Mouse (Mus musculus) hindbrain, postnatal 0 days (tissue): ENCODE results near the gene Man2a1. TPM values are rescaled to one million over a fixed set of nuclear protein-coding genes. Genes with fewer than 3 reads are reported as not detected.

Experiments
- ATAC-seq: fragments of 200-750 bp; cut with Nextera tagmentation; 2 replicates; pipeline ENCODE4 v1.8.0; 2017; ENCODE audit warnings: mild to moderate bottlenecking, moderate TSS enrichment, moderate library complexity
- DNase-seq: peaks from one replicate; pipeline ENCODE4 v3.0.0-alpha.2; 2015; ENCODE audit warnings: low spot score
- H3K27ac ChIP-seq: fragments of 300-500 bp; sonication (generic); 2 replicates; pipeline ENCODE4 v1.5.1; 2014; ENCODE audit warnings: mild to moderate bottlenecking
- H3K27me3 ChIP-seq: fragments of 300-500 bp; sonication (generic); 2 replicates; pipeline ENCODE4 v1.6.1; 2014; ENCODE audit warnings: low read length, mixed read lengths; ENCODE audit not compliant: insufficient read depth
- H3K36me3 ChIP-seq: fragments of 300-500 bp; sonication (generic); 2 replicates; pipeline ENCODE4 v1.6.1; 2014; ENCODE audit warnings: low read length, mixed read lengths; ENCODE audit not compliant: insufficient read depth
- H3K4me1 ChIP-seq: fragments of 300-500 bp; sonication (generic); 2 replicates; pipeline ENCODE4 v1.6.1; 2014; ENCODE audit warnings: antibody characterized with exemption, low read length, mixed read lengths; ENCODE audit not compliant: insufficient read depth
- H3K4me2 ChIP-seq: fragments of 300-500 bp; sonication (generic); 2 replicates; pipeline ENCODE4 v1.6.1; 2014; ENCODE audit warnings: low read depth, mild to moderate bottlenecking, low read length, moderate library complexity, mixed read lengths
- H3K4me3 ChIP-seq: fragments of 300-500 bp; sonication (generic); 2 replicates; pipeline ENCODE4 v1.5.1; 2014; ENCODE audit warnings: low read length
- H3K9ac ChIP-seq: fragments of 300-500 bp; sonication (generic); replicated peaks from 2 replicates; pipeline ENCODE4 v1.6.1; 2014; ENCODE audit warnings: mild to moderate bottlenecking, low read length, moderate library complexity, mixed read lengths
- H3K9me3 ChIP-seq: fragments of 300-500 bp; sonication (generic); 2 replicates; pipeline ENCODE4 v1.6.1; 2016; ENCODE audit warnings: low read length, mixed read lengths
- CTCF ChIP-seq: IDR thresholded peaks from 2 replicates; pipeline ENCODE4 v1.5.1; 2016; ENCODE audit warnings: antibody characterized with exemption, control low read depth, low read depth
- WGBS: fragments of 180-500 bp; shearing (Covaris S2); extraction: QIAGEN DNeasy Blood & Tissue Kit; methylation state at CpG from one replicate; pipeline ENCODE4 v1.1.7; 2014; 5-methylcytosine and 5-hydroxymethylcytosine counted together
- polyA plus RNA-seq: library from polyadenylated mRNA; unstranded; fragments of >200 nt; fragmentation: Nextera tagmentation; extraction: Ambion mirVana; gene quantifications from 2 replicates; pipeline ENCODE4 v1.2.1, GENCODE M21; 2015
- total RNA-seq: library from RNA; depleted of rRNA; stranded (reverse); fragments of >200 nt; gene quantifications from 2 replicates; pipeline ENCODE4 v1.2.3, GENCODE M21; 2014

Gene Man2a1
- total and polyA plus RNA-seq, 2 experiments from 2014 or later: 3.3 to 15.8 TPM

GRCm38 (mm10) chr17:64601091-64601750 lies 685 bp downstream of the Man2a1 start:
- no peak for TF ChIP-seq CTCF

GRCm38 (mm10) chr17:64601751-64602578 lies 1.4 kb downstream of the Man2a1 start:
- Histone ChIP-seq H3K4me1 (peaks cover 12% of the 10 kb centered on the region), H3K36me3 (no peaks in the 10 kb centered on the region), H3K4me3 (peak overlapping the region; percentile 70), H3K27me3 (no peaks in the 10 kb centered on the region), H3K27ac (peak overlapping the region; percentile 91), H3K9ac (peak overlapping the region; percentile 83), H3K4me2 (peak overlapping the region; percentile 97), H3K9me3 (no peaks in the 10 kb centered on the region)
- TF ChIP-seq CTCF: peak; percentile 70
- DNase-seq (peak; percentile 84), ATAC-seq (peak; percentile 44)
- 1% methylated on average over 44 of the region's 44 CpGs for WGBS

More at GRCm38 (mm10) chr17:64601091-64601750, 685 bp downstream of the Man2a1 start:
- ATAC-seq: peak; percentile 33
- WGBS: under 1% methylated on average over 73 of the region's 73 CpGs
- Histone ChIP-seq H3K27me3 (no peaks in the 10 kb centered on the region), H3K4me3 (peak overlapping the region; percentile 70), H3K27ac (peak overlapping the region; percentile 91), H3K4me2 (peak overlapping the region; percentile 97), H3K9me3 (no peaks in the 10 kb centered on the region), H3K36me3 (no peaks in the 10 kb centered on the region), H3K4me1 (peaks cover 12% of the 10 kb centered on the region), H3K9ac (peak overlapping the region; percentile 83)
- peak; percentile 53 for DNase-seq

GRCm38 (mm10) chr17:64603134-64603533 lies 2.6 kb downstream of the Man2a1 start:
- ATAC-seq (no peak), DNase-seq (no peak)
- WGBS: 43% methylated on average over 9 of the region's 9 CpGs
- peaks cover 12% of the 10 kb centered on the region for H3K4me1 ChIP-seq
- H3K4me3 ChIP-seq: peak overlapping the region; percentile 70
- H3K9ac ChIP-seq: no peak overlapping the region; the same call in 1 of the 2 replicates
- no peaks in the 10 kb centered on the region for H3K36me3 ChIP-seq
- no peak overlapping the region for H3K27ac ChIP-seq
- H3K4me2 ChIP-seq: peak overlapping the region; percentile 97
- no peaks in the 10 kb centered on the region for H3K9me3 ChIP-seq
- no peaks in the 10 kb centered on the region for H3K27me3 ChIP-seq
- TF ChIP-seq CTCF: no peak

GRCm38 (mm10) chr17:64603534-64603933 lies 3.0 kb downstream of the Man2a1 start:
- Histone ChIP-seq H3K4me1 (peaks cover 12% of the 10 kb centered on the region), H3K27ac (no peak overlapping the region), H3K4me2 (peak overlapping the region; percentile 97), H3K27me3 (no peaks in the 10 kb centered on the region), H3K9ac (no peak overlapping the region), H3K9me3 (no peaks in the 10 kb centered on the region), H3K36me3 (no peaks in the 10 kb centered on the region), H3K4me3 (peak overlapping the region; percentile 70)
- ATAC-seq: no peak
- 87% methylated on average over 5 of the region's 5 CpGs for WGBS
- no peak for DNase-seq
- no peak for TF ChIP-seq CTCF

- Histone ChIP-seq H3K4me3 (no peak overlapping the region), H3K27ac (no peak overlapping the region), H3K9me3 (no peaks in the 10 kb centered on the region), H3K4me2 (peak overlapping the region; percentile 97), H3K4me1 (peaks cover 12% of the 10 kb centered on the region), H3K36me3 (no peaks in the 10 kb centered on the region), H3K9ac (no peak overlapping the region), H3K27me3 (no peaks in the 10 kb centered on the region)
- DNase-seq: no peak
- 82% methylated on average over 5 of the region's 5 CpGs for WGBS
- no peak for TF ChIP-seq CTCF
- ATAC-seq: no peak
Observed at GRCm38 (mm10) chr17:64604163-64604562, 3.6 kb downstream of the Man2a1 start.

- Histone ChIP-seq H3K36me3 (no peaks in the 10 kb centered on the region), H3K9ac (no peak overlapping the region), H3K27ac (no peak overlapping the region), H3K4me2 (no peak overlapping the region), H3K4me3 (no peak overlapping the region), H3K27me3 (no peaks in the 10 kb centered on the region), H3K9me3 (no peaks in the 10 kb centered on the region), H3K4me1 (peaks cover 7% of the 10 kb centered on the region)
- no peak for TF ChIP-seq CTCF
- ATAC-seq: no peak
- no peak for DNase-seq
- 90% methylated on average over 6 of the region's 6 CpGs for WGBS
Observed at GRCm38 (mm10) chr17:64608228-64608627, 7.7 kb downstream of the Man2a1 start.
